Mouse (Mus musculus): ENCODE measurements around the gene Cacna1s.

DNA sequence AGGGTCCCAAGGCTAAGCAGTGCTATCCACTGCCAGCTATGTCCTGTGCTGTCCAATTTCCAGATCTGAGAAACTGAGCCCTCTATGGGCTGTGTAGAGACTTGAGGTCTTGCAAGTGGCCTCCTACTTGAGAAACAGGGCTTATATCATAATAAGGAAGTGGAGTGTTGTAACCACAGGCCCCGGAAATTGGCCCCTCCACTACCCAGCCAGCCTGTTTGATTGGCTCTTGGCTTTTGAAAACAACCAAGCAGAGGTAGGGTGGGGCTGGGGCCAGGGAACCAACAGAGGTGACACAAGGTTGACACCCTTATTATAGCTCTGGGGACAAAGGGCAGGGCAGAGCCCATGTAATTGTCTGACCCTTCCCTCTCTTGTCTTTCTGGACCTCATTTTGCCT is 82.5 kb downstream of the Cacna1s start:
- TF ChIP-seq POLR2A (IDR thresholded peaks at IDR 0.05; ENCODE audit: low read depth, low read length) (no peak), CTCF (IDR thresholded peaks at IDR 0.05; ENCODE audit: extremely low read depth, insufficient read length, insufficient replicate concordance, low read depth, low read length) (no peak)

Measured in small intestine, adult 2 months (tissue).